Mouse (Mus musculus) heart, embryonic 13.5 days (tissue): ENCODE measurements around the gene Tspan5. TPM values are rescaled to one million over a fixed set of nuclear protein-coding genes. Genes with fewer than 3 reads are reported as not detected.

Source experiments
- ATAC-seq: fragments of 200-750 bp; cut with Nextera tagmentation; 2 replicates; pipeline ENCODE4 v1.8.0; 2017; ENCODE audit warnings: moderate TSS enrichment; ENCODE audit not compliant: insufficient number of reproducible peaks, low FRiP score, low TSS enrichment; ENCODE audit errors: extremely low read depth
- H3K27ac ChIP-seq: fragments of 300-500 bp; sonication (generic); replicated peaks from 2 replicates; pipeline ENCODE4 v1.5.1; 2015; ENCODE audit warnings: moderate library complexity, mild to moderate bottlenecking, inconsistent platforms
- H3K27me3 ChIP-seq: fragments of 300-500 bp; sonication (generic); replicated peaks from 2 replicates; pipeline ENCODE4 v1.6.1; 2015; ENCODE audit warnings: mild to moderate bottlenecking, inconsistent platforms
- H3K36me3 ChIP-seq: fragments of 300-500 bp; sonication (generic); 2 replicates; pipeline ENCODE4 v1.6.1; 2015; ENCODE audit warnings: mild to moderate bottlenecking, inconsistent platforms
- H3K4me1 ChIP-seq: fragments of 300-500 bp; sonication (generic); 2 replicates; pipeline ENCODE4 v1.6.1; 2015; ENCODE audit warnings: inconsistent platforms
- H3K4me2 ChIP-seq: fragments of 300-500 bp; sonication (generic); 2 replicates; pipeline ENCODE4 v1.6.1; 2015; ENCODE audit warnings: inconsistent platforms, mild to moderate bottlenecking, moderate library complexity
- H3K4me3 ChIP-seq: fragments of 300-500 bp; sonication (generic); 2 replicates; pipeline ENCODE4 v1.5.1; 2015; ENCODE audit warnings: moderate library complexity, mild to moderate bottlenecking, inconsistent platforms
- H3K9ac ChIP-seq: fragments of 300-500 bp; sonication (generic); 2 replicates; pipeline ENCODE4 v1.6.1; 2015; ENCODE audit warnings: inconsistent platforms, mild to moderate bottlenecking, moderate library complexity
- H3K9me3 ChIP-seq: fragments of 300-500 bp; sonication (generic); 2 replicates; pipeline ENCODE4 v1.6.1; 2016; ENCODE audit warnings: inconsistent platforms
- WGBS: fragments of 180-500 bp; shearing (Covaris S2); methylation state at CpG from one replicate; pipeline ENCODE4 v1.1.7; 2015; ENCODE audit warnings: mixed read lengths; 5-methylcytosine and 5-hydroxymethylcytosine counted together
- polyA plus RNA-seq: library from polyadenylated mRNA; unstranded; fragments of >200 nt; fragmentation: Nextera tagmentation; extraction: Ambion mirVana; gene quantifications from 2 replicates; pipeline ENCODE4 v1.2.1, GENCODE M21; 2015

Tspan5 gene
- polyA plus RNA-seq, 1 experiment from 2014 or later = 16.2 TPM

DNA sequence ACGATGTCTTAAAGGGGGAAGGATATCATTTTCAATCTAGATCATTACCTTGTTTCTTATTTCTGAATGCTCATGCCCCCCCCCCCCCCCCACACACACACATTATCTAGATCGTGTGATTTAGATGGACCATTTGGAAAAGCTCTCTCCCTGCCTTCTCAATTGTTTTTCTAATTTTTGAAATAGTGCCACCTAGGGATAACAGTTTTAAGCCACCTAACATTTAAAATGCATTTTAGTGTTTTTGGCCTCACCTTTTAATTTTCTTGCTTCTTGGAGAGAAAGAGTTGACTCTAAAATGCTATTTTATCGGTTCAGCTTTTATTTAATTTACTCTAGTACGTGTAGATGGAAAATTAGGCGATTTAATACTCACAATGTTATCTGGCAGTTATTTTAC is 94.9 kb downstream of the Tspan5 start:
- H3K9me3 ChIP-seq = no peaks in the 10 kb centered on the region
- no peak overlapping the region for H3K9ac ChIP-seq
- no peak for ATAC-seq
- 64% methylated on average over 5 of the region's 5 CpGs for whole genome bisulfite sequencing
- no peaks in the 10 kb centered on the region for H3K36me3 ChIP-seq
- H3K27me3 ChIP-seq = no peaks in the 10 kb centered on the region
- no peak overlapping the region for H3K4me2 ChIP-seq
- H3K4me3 ChIP-seq = no peak overlapping the region
- H3K27ac ChIP-seq = no peak overlapping the region
- H3K4me1 ChIP-seq = 0 out of 2 replicates have a peak, but pooled peaks cover 5% of the 10 kb centered on the region

DNA sequence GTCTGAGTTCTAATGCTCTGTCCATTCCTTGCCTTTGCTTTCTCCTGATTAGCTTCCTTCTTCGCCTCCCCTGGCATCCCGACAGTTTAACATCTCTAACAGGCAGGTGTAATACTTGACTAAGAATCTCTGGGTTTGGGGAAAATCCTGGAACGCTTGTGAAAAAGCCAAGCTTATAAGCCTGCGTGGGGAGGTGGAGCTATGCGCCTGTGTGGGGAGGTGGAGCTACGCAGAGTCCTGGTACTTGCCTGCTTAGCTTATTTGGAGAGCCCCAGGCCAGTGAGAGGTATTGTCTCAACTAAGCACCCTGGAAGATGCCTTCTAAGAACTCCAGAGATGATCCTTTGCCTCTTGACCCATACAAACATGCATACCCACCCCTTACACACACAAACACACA is 95.7 kb downstream of the Tspan5 start:
- Histone ChIP-seq H3K9me3 (no peaks in the 10 kb centered on the region), H3K4me1 (0 out of 2 replicates have a peak, but pooled peaks cover under 1% of the 10 kb centered on the region), H3K27me3 (no peaks in the 10 kb centered on the region), H3K9ac (no peak overlapping the region), H3K36me3 (no peaks in the 10 kb centered on the region), H3K4me3 (no peak overlapping the region), H3K27ac (no peak overlapping the region), H3K4me2 (no peak overlapping the region)
- ATAC-seq = no peak
- 79% methylated on average over 6 of the region's 6 CpGs for WGBS

DNA sequence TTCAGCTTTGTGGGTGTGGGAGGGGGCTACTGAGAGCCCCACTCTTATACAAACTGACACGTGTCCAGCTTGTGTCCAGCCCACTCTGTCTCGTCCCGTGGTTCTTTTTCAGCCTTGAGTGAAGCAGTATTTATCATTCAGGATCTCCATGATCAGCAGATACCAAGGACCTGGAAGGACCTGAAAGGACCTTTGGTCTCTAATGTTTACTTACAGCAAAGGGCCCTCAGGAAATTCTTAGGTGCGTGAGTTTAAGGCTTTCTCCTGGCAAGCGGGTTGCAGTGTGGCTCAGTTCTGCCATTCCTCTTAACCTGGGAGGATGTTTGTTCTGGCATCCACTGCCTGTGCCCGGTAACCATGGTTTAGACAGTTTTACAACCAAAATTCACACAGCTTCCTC is 97.7 kb downstream of the Tspan5 start:
- H3K9me3 ChIP-seq = no peaks in the 10 kb centered on the region
- no peaks in the 10 kb centered on the region for H3K27me3 ChIP-seq
- no peaks in the 10 kb centered on the region for H3K36me3 ChIP-seq
- 72% methylated on average over 6 of the region's 6 CpGs for WGBS
- no peak overlapping the region for H3K4me2 ChIP-seq
- no peak overlapping the region for H3K4me3 ChIP-seq
- H3K27ac ChIP-seq = no peak overlapping the region
- no peak for ATAC-seq
- H3K9ac ChIP-seq = no peak overlapping the region
- no peaks in the 10 kb centered on the region for H3K4me1 ChIP-seq

- Histone ChIP-seq H3K9ac (no peak overlapping the region), H3K4me2 (no peak overlapping the region), H3K4me3 (no peak overlapping the region), H3K4me1 (no peaks in the 10 kb centered on the region), H3K27ac (no peak overlapping the region), H3K27me3 (no peaks in the 10 kb centered on the region), H3K36me3 (no peaks in the 10 kb centered on the region), H3K9me3 (no peaks in the 10 kb centered on the region)
- no peak for ATAC-seq
- 76% methylated on average over 5 of the region's 5 CpGs for WGBS
Observed at GRCm38 (mm10) chr3:138841288-138841687, 99.3 kb downstream of the Tspan5 start.

DNA sequence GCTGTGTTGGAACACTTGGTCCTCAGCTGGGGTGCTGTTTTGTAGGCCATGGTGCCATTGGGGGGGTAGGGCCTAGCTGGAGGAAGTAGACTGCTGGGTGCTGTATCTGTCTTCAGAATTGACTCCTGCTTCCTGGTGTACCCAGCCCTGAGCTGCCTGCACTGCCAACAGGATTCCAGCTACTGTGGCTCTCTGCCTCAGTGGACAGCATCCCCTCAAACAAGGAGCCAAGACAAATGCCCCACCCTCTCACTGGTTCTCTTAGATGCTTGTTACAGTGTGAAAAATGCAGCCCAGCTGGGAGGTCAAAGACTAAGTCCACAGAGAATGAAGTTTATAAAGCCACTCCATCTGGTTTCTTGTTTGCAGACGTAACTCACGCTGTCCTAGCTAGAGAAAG is 101.2 kb downstream of the Tspan5 start:
- H3K4me3 ChIP-seq = no peak overlapping the region
- no peaks in the 10 kb centered on the region for H3K27me3 ChIP-seq
- no peaks in the 10 kb centered on the region for H3K4me1 ChIP-seq
- H3K4me2 ChIP-seq = no peak overlapping the region
- H3K9me3 ChIP-seq = no peaks in the 10 kb centered on the region
- H3K9ac ChIP-seq = no peak overlapping the region
- WGBS = 90% methylated on average over 2 of the region's 2 CpGs
- no peak overlapping the region for H3K27ac ChIP-seq
- H3K36me3 ChIP-seq = no peaks in the 10 kb centered on the region
- ATAC-seq = no peak

DNA sequence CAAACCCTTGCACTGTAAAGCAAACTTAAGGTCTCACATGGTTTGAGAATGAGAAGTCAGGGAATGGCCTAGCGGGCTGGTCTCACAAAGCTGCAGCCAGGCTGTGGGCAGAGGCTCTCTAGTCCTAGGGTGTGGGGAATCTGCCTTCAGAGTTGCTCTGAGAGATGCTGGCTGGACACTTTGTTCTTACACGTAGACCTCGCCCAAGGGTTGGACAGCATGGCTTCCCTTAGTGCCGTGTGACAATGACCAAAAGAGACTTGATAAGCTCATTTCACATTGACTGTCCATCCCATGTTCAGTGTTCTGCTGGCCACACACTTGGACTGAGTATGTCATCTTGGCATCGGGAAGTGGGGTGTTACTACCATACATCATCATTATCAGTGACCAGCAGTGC is 101.6 kb downstream of the Tspan5 start:
- 83% methylated on average over 5 of the region's 5 CpGs for WGBS

GRCm38 (mm10) chr3:138845820-138846219 is 103.8 kb downstream of the Tspan5 start:
- H3K27ac ChIP-seq = no peak overlapping the region
- 85% methylated on average over 1 of the region's 1 CpGs for WGBS
- H3K4me3 ChIP-seq = no peak overlapping the region
- no peaks in the 10 kb centered on the region for H3K36me3 ChIP-seq
- H3K27me3 ChIP-seq = no peaks in the 10 kb centered on the region
- ATAC-seq = no peak
- no peaks in the 10 kb centered on the region for H3K9me3 ChIP-seq
- no peak overlapping the region for H3K4me2 ChIP-seq
- no peaks in the 10 kb centered on the region for H3K4me1 ChIP-seq
- H3K9ac ChIP-seq = no peak overlapping the region

More for the DNA sequence above, 101.6 kb downstream of the Tspan5 start:
- Histone ChIP-seq H3K9ac (no peak overlapping the region), H3K27me3 (no peaks in the 10 kb centered on the region), H3K4me2 (no peak overlapping the region), H3K4me3 (no peak overlapping the region), H3K36me3 (no peaks in the 10 kb centered on the region), H3K27ac (no peak overlapping the region), H3K4me1 (no peaks in the 10 kb centered on the region), H3K9me3 (no peaks in the 10 kb centered on the region)
- no peak for ATAC-seq

DNA sequence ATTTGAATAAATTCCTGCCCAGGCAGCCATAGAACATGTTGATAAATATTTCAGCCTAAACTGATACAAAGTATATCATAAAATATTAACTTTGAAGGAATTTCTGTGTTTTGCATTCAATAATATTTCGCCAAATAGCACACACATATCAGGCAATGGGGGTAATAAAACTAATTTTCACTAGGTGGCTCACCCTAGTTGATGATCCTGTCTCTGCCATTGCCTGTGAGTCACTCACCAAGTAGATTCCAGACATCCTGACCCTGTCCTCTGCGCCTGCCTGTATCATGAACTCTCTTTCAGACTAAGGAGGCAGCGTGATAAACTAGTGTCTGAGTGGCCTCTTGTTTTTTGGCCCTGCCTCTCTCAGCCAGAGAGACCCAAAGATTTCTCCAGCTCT is 105.8 kb downstream of the Tspan5 start:
- ATAC-seq = no peak
- H3K27me3 ChIP-seq = no peaks in the 10 kb centered on the region
- H3K9me3 ChIP-seq = no peaks in the 10 kb centered on the region
- H3K36me3 ChIP-seq = no peaks in the 10 kb centered on the region
- H3K4me2 ChIP-seq = no peak overlapping the region
- H3K4me1 ChIP-seq = no peaks in the 10 kb centered on the region
- H3K27ac ChIP-seq = no peak overlapping the region
- no peak overlapping the region for H3K9ac ChIP-seq
- WGBS = 50% methylated on average over 3 of the region's 3 CpGs
- H3K4me3 ChIP-seq = no peak overlapping the region

DNA sequence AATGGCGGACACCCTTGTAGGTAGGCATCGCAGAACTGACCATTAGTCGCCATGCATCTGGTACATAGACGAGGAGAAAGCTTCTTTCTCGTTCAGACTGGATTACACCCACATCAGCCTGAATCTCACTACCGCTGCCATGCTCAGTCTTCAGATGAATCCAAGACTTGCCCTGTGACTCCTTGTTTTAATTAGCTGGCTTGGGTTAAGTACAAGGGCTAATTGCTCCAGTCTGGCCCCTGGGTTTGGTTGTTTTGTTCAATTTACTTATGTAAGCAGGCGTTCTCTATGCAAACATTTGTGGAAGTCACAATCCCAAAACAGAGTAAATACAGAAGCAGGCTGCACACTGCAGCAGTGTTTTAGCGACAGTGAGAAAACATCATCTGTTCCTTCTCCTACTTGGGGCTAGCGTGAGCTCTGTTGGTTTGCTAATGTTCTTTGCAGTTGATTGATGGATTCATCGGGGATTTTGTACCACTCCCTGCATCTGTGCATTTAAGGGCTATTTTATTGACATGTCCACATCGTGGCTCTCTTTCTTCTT is 107.8 kb downstream of the Tspan5 start:
- H3K9me3 ChIP-seq = no peaks in the 10 kb centered on the region
- H3K9ac ChIP-seq = no peak overlapping the region
- H3K4me1 ChIP-seq = peaks cover 6% of the 10 kb centered on the region
- no peaks in the 10 kb centered on the region for H3K27me3 ChIP-seq
- H3K4me2 ChIP-seq = no peak overlapping the region
- ATAC-seq = no peak
- 68% methylated on average over 11 of the region's 11 CpGs for WGBS
- H3K27ac ChIP-seq = no peak overlapping the region
- no peaks in the 10 kb centered on the region for H3K36me3 ChIP-seq
- H3K4me3 ChIP-seq = no peak overlapping the region

DNA sequence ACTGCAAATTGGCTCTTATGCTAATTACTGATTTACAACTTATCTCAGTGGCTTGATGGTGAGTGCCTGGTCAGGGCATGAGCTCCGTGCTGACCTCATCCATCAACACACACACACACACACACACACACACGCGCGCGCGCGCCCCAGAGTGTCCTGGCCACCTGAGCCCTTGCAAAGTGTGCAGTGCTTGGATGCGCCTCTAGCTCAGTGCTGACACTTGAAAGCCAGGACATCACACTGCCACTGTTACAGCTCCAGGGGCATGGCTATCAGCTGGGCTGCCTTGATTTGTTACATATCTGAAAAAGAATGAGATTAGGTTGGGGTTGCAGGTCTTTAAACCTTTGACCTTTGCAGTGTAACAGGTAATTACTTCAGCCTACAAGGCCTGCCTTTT is 109.9 kb downstream of the Tspan5 start:
- no peak for ATAC-seq
- WGBS = 73% methylated on average over 8 of the region's 8 CpGs

DNA sequence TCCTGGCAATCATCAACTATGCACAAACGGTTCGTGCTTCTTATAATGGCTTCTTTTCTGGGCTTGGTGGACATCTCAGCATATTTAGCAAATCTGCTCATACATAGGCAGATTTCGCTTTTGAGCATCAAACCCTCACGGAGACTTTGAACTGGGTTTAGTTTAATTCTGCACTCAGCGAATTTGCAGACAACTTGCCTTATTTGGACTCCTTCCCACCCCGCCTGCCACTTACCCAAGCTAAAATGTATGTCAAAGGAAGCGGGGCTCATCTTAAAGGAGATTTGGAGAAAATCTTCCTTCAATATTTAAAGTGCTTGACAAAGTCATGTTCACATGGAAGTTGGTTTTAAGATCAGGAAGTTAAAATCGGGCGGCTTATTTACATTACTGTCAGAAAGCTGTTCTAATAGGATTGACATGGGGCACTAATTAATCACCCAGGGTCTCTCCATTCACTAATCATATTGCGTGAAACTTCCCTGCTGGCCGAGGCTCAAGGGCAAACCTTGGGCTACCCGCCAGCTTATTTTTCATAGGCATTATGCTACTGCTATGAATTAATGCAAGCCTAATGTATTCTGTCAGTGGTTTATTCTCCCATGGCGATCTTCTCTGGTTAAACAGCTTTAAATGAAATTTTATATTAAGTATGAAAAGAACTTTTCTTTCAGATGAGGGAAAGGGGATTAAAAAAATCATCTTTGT is 111.1 kb downstream of the Tspan5 start:
- no peak for ATAC-seq
- 60% methylated on average over 13 of the region's 13 CpGs for WGBS

More for the DNA sequence above, 109.9 kb downstream of the Tspan5 start:
- no peak overlapping the region for H3K27ac ChIP-seq
- no peak overlapping the region for H3K4me2 ChIP-seq
- H3K9ac ChIP-seq = no peak overlapping the region
- H3K4me1 ChIP-seq = peaks cover 19% of the 10 kb centered on the region
- no peaks in the 10 kb centered on the region for H3K36me3 ChIP-seq
- H3K4me3 ChIP-seq = no peak overlapping the region
- no peaks in the 10 kb centered on the region for H3K9me3 ChIP-seq
- no peaks in the 10 kb centered on the region for H3K27me3 ChIP-seq

More for the DNA sequence above, 111.1 kb downstream of the Tspan5 start:
- Histone ChIP-seq H3K4me1 (peaks cover 31% of the 10 kb centered on the region), H3K4me2 (no peak overlapping the region), H3K4me3 (no peak overlapping the region), H3K36me3 (no peaks in the 10 kb centered on the region), H3K27ac (no peak overlapping the region), H3K9me3 (no peaks in the 10 kb centered on the region), H3K9ac (no peak overlapping the region), H3K27me3 (no peaks in the 10 kb centered on the region)
